Mouse (Mus musculus) megakaryocyte, embryonic 14.5 days (primary cell): Measurements from ENCODE around the gene Ncoa7.

Experiments
- FLI1 ChIP-seq: IDR thresholded peaks from 2 replicates; pipeline ENCODE4 v1.6.1; 2012; ENCODE audit warnings: low read length, inconsistent platforms, mixed read lengths
- GATA1 ChIP-seq: IDR thresholded peaks from 3 replicates; pipeline ENCODE4 v1.6.1; 2012; ENCODE audit warnings: mixed read lengths, low read length, inconsistent platforms, borderline replicate concordance

DNA sequence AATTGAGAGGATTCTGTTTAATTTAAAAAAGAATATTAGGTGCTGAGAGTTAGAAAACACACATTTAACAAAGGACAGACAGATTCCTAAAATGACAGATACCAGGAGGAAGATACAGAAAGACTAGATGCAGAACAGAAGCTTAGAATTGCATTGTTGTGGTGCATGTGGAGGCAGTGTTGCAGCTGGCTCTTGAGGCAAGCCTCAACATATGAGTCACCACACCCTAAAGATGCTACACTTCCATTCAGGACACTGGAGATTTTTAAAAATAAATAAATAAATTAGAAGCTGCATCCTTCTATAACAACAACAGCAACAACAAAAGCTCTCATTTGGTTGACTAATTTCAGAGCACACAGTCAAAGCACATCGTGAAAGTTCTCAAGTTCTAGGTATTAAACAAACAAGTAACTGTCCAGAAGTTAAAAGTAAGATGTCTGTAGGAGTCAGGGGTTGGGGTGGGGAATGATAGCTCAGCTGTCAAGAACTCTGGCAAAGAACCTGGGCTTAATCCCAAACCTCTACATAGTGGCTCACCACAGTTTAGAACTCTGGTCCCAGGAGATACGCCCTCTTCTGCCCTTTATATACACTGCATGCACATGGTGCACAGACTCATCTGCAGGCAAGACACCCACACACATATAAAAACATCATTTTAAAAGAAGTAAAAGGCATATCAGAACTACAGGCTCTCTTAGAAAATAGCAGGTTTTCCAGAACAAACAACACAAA lies 3.2 kb downstream of the Ncoa7 start:
- TF ChIP-seq GATA1: no peak
- TF ChIP-seq FLI1: no peak
